Mouse (Mus musculus): ENCODE results near the gene Ltk.

DNA sequence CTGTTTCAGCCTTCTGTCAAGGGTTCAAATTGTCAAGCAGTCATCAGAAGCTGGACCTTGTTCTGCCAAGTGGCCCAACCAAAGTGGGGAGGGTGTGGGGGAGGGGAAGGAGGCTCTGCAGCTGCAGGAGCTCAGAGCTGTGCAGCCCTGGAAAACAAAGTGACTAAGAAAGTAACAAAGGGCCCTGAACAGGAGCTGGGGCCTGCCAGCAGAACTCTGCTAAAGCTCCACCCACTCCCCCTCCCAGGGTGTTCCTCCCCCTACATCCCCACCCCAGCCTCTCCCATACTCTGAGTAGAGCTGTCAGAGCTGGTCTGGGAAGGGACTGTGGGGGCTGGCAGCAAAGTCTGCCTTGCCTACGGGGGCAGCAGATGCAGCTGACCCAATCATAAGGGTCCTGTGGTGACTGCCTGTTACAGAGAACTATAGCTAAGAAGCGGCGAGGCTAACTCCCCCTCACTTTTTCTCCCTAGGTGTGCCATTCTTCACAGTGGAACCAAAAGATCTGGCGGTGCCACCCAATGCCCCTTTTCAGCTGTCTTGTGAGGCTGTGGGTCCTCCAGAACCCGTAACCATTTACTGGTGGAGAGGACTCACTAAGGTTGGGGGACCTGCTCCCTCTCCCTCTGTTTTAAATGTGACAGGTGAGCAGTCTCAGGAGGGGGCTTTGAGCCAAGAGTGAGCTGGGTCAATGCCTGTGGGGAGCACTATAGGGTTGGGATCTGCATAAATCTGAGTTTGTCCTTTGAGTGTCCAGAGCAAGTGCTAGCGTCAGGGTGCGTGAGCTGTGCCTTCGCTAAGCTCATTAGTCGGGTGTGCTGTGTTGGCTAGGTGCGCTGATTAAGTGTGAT, 42.8 kb upstream of the Ltk start:
- no peak for TF ChIP-seq POLR2A (IDR thresholded peaks at IDR 0.05; ENCODE audit: low read depth, low read length)
- no peak for TF ChIP-seq CTCF (IDR thresholded peaks at IDR 0.05; ENCODE audit: extremely low read depth, insufficient read depth, insufficient read length, insufficient replicate concordance)

Data from spleen, adult 2 months (tissue).